Mouse (Mus musculus) heart, adult 2 months (tissue): Measurements from ENCODE around the gene Brd3os. TPM values are rescaled to one million over a fixed set of nuclear protein-coding genes. Genes with fewer than 3 reads are reported as not detected.

ENCODE experiments used
- DNase-seq, 2 experiments: peaks; one replicate each; pipeline ENCODE4 v3.0.0; 2021
- H3K27ac ChIP-seq: fragments of 200-600 bp; 2 replicates; pipeline ENCODE4 v1.8.1; 2022
- H3K27me3 ChIP-seq: fragments of 200-500 bp; 2 replicates; pipeline ENCODE4 v1.6.1; 2012; ENCODE audit warnings: mild to moderate bottlenecking, low read length, inconsistent platforms, mixed read lengths; ENCODE audit not compliant: control insufficient read depth, insufficient read depth
- H3K36me3 ChIP-seq: fragments of 200-500 bp; 2 replicates; pipeline ENCODE4 v1.6.1; 2012; ENCODE audit warnings: low read length, inconsistent platforms; ENCODE audit not compliant: control insufficient read depth, insufficient read depth
- H3K4me1 ChIP-seq: fragments of 200-500 bp; 2 replicates; pipeline ENCODE4 v1.6.1; 2011; ENCODE audit warnings: low read length; ENCODE audit not compliant: control insufficient read depth, insufficient read depth
- H3K4me3 ChIP-seq: fragments of 200-600 bp; 2 replicates; pipeline ENCODE4 v1.8.1; 2022
- H3K79me2 ChIP-seq: fragments of 200-500 bp; replicated peaks from 2 replicates; pipeline ENCODE4 v1.6.1; 2012; ENCODE audit warnings: mild to moderate bottlenecking, inconsistent platforms, low read length, moderate library complexity, mixed read lengths; ENCODE audit not compliant: control insufficient read depth, insufficient read depth
- H3K9ac ChIP-seq: fragments of 200-500 bp; 2 replicates; pipeline ENCODE4 v1.6.1; 2012; ENCODE audit warnings: low read depth, mild to moderate bottlenecking, control low read depth, inconsistent platforms, low read length, mixed read lengths
- CTCF ChIP-seq: fragments of 200-600 bp; IDR thresholded peaks from 2 replicates; pipeline ENCODE4 v1.8.1; 2022; ENCODE audit warnings: antibody characterized with exemption, mild to moderate bottlenecking, moderate library complexity
- EP300 ChIP-seq: fragments of 200-500 bp; IDR thresholded peaks from 2 replicates; pipeline ENCODE4 v1.6.1; 2011; ENCODE audit warnings: low read depth, low read length, control low read depth; ENCODE audit not compliant: insufficient read depth
- POLR2A ChIP-seq: fragments of 200-500 bp; IDR thresholded peaks from 2 replicates; pipeline ENCODE4 v1.6.1; 2011; ENCODE audit warnings: mild to moderate bottlenecking, low read depth, low read length, control low read depth; ENCODE audit not compliant: insufficient read depth
- WGBS: fragments of 180-500 bp; shearing (Covaris S2); methylation state at CpG from one replicate; pipeline ENCODE4 v1.1.7; 2018; 5-methylcytosine and 5-hydroxymethylcytosine counted together
- intact Hi-C: fragments of 180-260 bp; cut with DNase I; formaldehyde crosslinking; loops from one replicate; pipeline ENCODE4 v1.15.1; 2025
- polyA plus RNA-seq: library from polyadenylated mRNA; depleted of rRNA; stranded (reverse); fragments of >200 nt; gene quantifications from 2 replicates; pipeline ENCODE4 v1.2.3, GENCODE M21; 2012
- total RNA-seq, 2 experiments: library from RNA; stranded (reverse); gene quantifications; 2 replicates each; pipeline ENCODE4 v1.2.3; 2021

Gene Brd3os
- total and polyA plus RNA-seq, 3 experiments, result 0.65 to 3.9 (median 0.98) TPM

DNA sequence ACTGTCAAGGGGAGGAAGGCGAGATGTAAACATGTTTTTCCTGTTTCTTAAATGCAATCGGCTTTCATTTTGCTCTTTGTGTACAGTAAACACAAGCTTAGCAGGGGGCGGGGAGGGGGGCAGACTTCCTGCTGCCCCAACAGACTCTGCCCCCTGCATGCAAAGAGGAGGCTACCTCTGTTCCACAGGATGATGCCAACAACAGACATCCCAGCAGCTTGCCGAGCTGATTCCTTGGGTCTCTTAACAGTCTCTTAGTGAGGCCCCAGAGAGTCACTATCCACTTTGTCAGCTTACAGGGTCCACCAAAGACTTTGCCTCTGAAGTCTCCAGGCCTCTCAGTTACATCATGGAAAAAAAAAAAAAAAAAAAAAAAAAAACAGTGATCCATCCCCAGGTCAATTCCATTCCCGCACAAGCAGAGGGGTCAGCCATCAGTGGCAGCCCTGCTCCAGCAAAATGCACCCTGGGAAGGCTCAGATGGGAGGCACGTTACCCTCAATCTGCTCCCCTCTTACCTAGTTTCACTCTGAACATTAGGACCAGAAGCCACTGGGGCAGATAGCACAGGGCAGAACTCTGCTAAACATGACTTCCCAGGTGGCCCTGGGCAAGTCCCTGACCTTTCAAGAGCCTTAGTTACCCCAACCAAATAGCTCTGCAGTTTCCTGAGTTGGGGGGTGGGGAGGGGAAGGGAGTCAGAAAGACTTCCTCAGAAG lies 37.6 kb upstream of the Brd3os start:
- DNase-seq, result no peak
- WGBS, result 69% methylated on average over 6 of the region's 6 CpGs
- Histone ChIP-seq H3K9ac (no peak overlapping the region), H3K79me2 (peaks cover 3% of the 10 kb centered on the region; the same call in 1 of the 2 replicates), H3K36me3 (no peaks in the 10 kb centered on the region), H3K27ac (no peak overlapping the region), H3K27me3 (no peaks in the 10 kb centered on the region), H3K4me3 (no peak overlapping the region), H3K4me1 (peaks cover 9% of the 10 kb centered on the region; the same call in 1 of the 2 replicates)
- TF ChIP-seq POLR2A, result no peak
- TF ChIP-seq CTCF, result no peak
- no peak for TF ChIP-seq EP300
- intact Hi-C loops, result no loop called here

- Histone ChIP-seq H3K79me2 (peaks cover 3% of the 10 kb centered on the region; the same call in 1 of the 2 replicates), H3K27me3 (no peaks in the 10 kb centered on the region), H3K9ac (no peak overlapping the region), H3K4me3 (no peak overlapping the region), H3K27ac (no peak overlapping the region), H3K36me3 (no peaks in the 10 kb centered on the region), H3K4me1 (peaks cover 9% of the 10 kb centered on the region; the same call in 1 of the 2 replicates)
- TF ChIP-seq POLR2A, result no peak
- TF ChIP-seq CTCF, result no peak
- no peak for TF ChIP-seq EP300
- intact Hi-C loops, result no loop called here
- DNase-seq, result no peak
- 70% methylated on average over 5 of the region's 5 CpGs for WGBS
Observed at GRCm38 (mm10) chr2:27405094-27405884, 36.8 kb upstream of the Brd3os start.

DNA sequence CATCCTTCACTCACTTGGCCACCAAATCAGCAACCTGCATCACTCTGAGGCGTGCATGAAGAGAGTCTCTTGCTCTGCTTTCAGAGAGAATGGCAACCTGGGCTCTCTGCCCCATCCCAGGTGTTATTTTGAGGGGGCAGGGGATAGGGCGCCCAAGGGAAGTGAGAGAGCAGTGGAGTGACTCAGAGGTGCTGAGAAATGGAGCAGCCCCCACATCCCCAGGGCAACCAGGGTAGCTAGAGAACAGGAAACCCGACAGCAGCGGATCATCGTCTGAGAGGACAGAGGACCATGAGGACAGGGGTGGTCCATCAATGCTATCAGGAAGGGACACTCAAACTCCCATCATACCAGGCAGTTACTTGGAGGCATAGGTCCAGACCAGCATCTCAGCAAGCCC lies 35.2 kb upstream of the Brd3os start:
- Histone ChIP-seq H3K27me3 (no peaks in the 10 kb centered on the region), H3K79me2 (peaks cover 3% of the 10 kb centered on the region; the same call in 1 of the 2 replicates), H3K27ac (no peak overlapping the region), H3K36me3 (no peaks in the 10 kb centered on the region), H3K4me3 (no peak overlapping the region), H3K4me1 (peaks cover 9% of the 10 kb centered on the region), H3K9ac (no peak overlapping the region)
- 61% methylated on average over 5 of the region's 5 CpGs for WGBS
- intact Hi-C loops, result no loop called here
- TF ChIP-seq EP300 (no peak), POLR2A (no peak), CTCF (no peak)
- DNase-seq, result no peak

- 59% methylated on average over 3 of the region's 3 CpGs for WGBS
- intact Hi-C loops, result no loop called here
- no peak overlapping the region for H3K27ac ChIP-seq
Observed at GRCm38 (mm10) chr2:27408194-27408593, 33.9 kb upstream of the Brd3os start.

GRCm38 (mm10) chr2:27410518-27411140 lies 31.5 kb upstream of the Brd3os start:
- Histone ChIP-seq H3K9ac (no peak overlapping the region), H3K79me2 (0 out of 2 replicates have a peak, but pooled peaks cover 2% of the 10 kb centered on the region), H3K4me3 (no peak overlapping the region), H3K27ac (no peak overlapping the region), H3K4me1 (peaks cover 17% of the 10 kb centered on the region), H3K36me3 (no peaks in the 10 kb centered on the region), H3K27me3 (no peaks in the 10 kb centered on the region)
- WGBS, result 91% methylated on average over 6 of the region's 6 CpGs
- intact Hi-C loops, result no loop called here
- no peak for DNase-seq
- TF ChIP-seq EP300, result no peak
- no peak for TF ChIP-seq POLR2A
- no peak for TF ChIP-seq CTCF

More at GRCm38 (mm10) chr2:27408194-27408593, 33.9 kb upstream of the Brd3os start:
- Histone ChIP-seq H3K79me2 (0 out of 2 replicates have a peak, but pooled peaks cover 3% of the 10 kb centered on the region), H3K4me1 (peaks cover 10% of the 10 kb centered on the region), H3K4me3 (no peak overlapping the region), H3K9ac (no peak overlapping the region), H3K27me3 (no peaks in the 10 kb centered on the region), H3K36me3 (no peaks in the 10 kb centered on the region)
- no peak for TF ChIP-seq CTCF
- TF ChIP-seq POLR2A, result no peak
- TF ChIP-seq EP300, result no peak
- no peak for DNase-seq
